18 mouse cellular contexts compared by ENCODE assay signal in the genomic region with DNA sequence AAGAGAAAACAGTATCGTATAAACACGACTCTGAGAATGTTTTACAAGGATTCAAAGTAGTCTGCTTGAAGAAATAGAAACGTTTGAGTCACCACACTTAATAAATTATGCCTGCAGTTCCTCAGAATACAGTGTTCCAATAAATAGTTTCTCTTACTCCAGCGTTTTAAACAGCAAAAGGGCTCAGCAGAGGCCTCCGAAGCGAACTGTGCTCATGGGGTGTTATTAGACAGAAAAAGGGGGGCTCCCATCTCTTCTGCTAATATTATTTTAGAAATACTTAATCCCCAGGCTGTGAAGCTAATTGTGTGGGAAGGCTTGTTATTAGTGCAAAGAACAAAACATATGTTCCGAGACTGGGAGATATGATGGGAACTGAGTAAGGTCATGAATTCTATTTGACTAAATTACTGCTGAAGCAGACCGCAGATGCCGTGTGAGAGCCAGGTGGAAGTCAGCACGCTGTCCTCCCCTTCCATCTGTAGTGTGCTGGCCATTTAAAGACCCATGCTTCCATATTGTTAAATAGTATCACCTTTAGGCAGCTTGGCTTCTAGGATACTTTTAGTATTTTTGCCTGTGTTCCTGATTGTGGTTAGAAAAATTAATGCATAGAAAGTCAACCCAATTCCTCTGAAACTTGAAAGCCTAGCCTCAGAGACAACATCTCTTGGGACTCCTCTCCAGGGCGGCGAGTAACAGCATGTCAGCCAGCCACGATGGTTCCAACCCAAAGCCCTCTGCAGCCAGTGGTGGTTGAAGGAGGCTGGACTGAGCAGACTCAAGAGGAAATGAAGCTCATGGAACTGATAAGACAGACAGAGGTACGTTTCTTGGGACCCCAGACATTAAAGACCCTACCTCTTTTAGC.
A peak's percentile ranks its signal among the peaks of the same experiment; 100 is the strongest.
DNase-seq lines count a peak whose midpoint lies in the region; ATAC-seq lines count a peak whose summit lies in the region.
"Had no signal": no experiment of that assay in that cellular context is flagged by ENCODE, and none has a peak within 500 bp of the region (broad histone marks: within the 10 kb centered on the region; RNA-seq: fewer than 3 reads in every experiment).

No protein-coding gene starts in this region.

- H3K27ac ChIP-seq in forebrain, embryonic 14.5 days (ENCODE audit: low read depth, low read length): no peak overlapping the region
- H3K27ac ChIP-seq in forebrain, embryonic 11.5 days (ENCODE audit: low read depth, low read length): no peak overlapping the region
- H3K27ac ChIP-seq in limb, embryonic 12.5 days: 0 out of 2 replicates have a peak overlapping the region, but pooled peaks have one; percentile 20
- H3K27ac ChIP-seq in limb, embryonic 10.5 days: no peak overlapping the region
- H3K27ac ChIP-seq in limb, embryonic 13.5 days: no peak overlapping the region
- H3K27ac ChIP-seq in liver, embryonic 12.5 days: no peak overlapping the region
- H3K27ac ChIP-seq: heart, embryonic 13.5 days; liver, embryonic 15.5 days; midbrain, embryonic 12.5 days had no signal

- H3K4me2 ChIP-seq in forebrain, embryonic 14.5 days (ENCODE audit: low read length): no peak overlapping the region
- no peak overlapping the region for H3K4me2 ChIP-seq in forebrain, embryonic 11.5 days (ENCODE audit: low read depth, low read length, severe bottlenecking)
- no peak overlapping the region for H3K4me2 ChIP-seq in limb, embryonic 12.5 days
- H3K4me2 ChIP-seq in limb, embryonic 13.5 days (replicated peaks): peak overlapping the region; percentile 16; the same call in 1 of the 2 replicates
- no peak overlapping the region for H3K4me2 ChIP-seq in liver, embryonic 12.5 days
- H3K4me2 ChIP-seq: heart, embryonic 13.5 days; liver, embryonic 15.5 days; midbrain, embryonic 12.5 days had no signal

- H3K36me3 ChIP-seq in forebrain, embryonic 14.5 days (ENCODE audit: control insufficient read depth, insufficient read depth, low read length): no peaks in the 10 kb centered on the region
- H3K36me3 ChIP-seq in forebrain, embryonic 11.5 days (ENCODE audit: control insufficient read depth, insufficient read depth, low read length): no peaks in the 10 kb centered on the region
- no peaks in the 10 kb centered on the region for H3K36me3 ChIP-seq in limb, embryonic 12.5 days
- H3K36me3 ChIP-seq in limb, embryonic 10.5 days: no peaks in the 10 kb centered on the region
- H3K36me3 ChIP-seq in limb, embryonic 13.5 days: no peaks in the 10 kb centered on the region
- H3K36me3 ChIP-seq in liver, embryonic 12.5 days: no peaks in the 10 kb centered on the region
- H3K36me3 ChIP-seq: heart, embryonic 13.5 days; liver, embryonic 15.5 days; midbrain, embryonic 12.5 days had no signal

- peak; percentile 28 for DNase-seq in forebrain, embryonic 14.5 days (ENCODE audit: low spot score)
- DNase-seq in forebrain, embryonic 11.5 days (ENCODE audit: low spot score): no peak
- no peak for DNase-seq in limb, embryonic 10.5 days (ENCODE audit: low spot score)
- peak; percentile 53 to 54 for DNase-seq in cerebellum, adult 18-20 months
- DNase-seq in thymus, postnatal 36 days: no peak
- DNase-seq: adrenal gland, postnatal 25 days; heart, postnatal 4 days; kidney, postnatal 14 days; layer of hippocampus, adult 9-11 months; lung, postnatal 36 days; right cerebral cortex, postnatal 4 days had no signal

- no peak for ATAC-seq in forebrain, embryonic 14.5 days
- ATAC-seq in forebrain, embryonic 11.5 days (replicated peaks; ENCODE audit: low FRiP score): no peak
- no peak for ATAC-seq in limb, embryonic 12.5 days (ENCODE audit: insufficient number of reproducible peaks, insufficient read depth, low FRiP score, low TSS enrichment, low read depth)
- peak; percentile 64; the same call in 1 of the 2 replicates for ATAC-seq in limb, embryonic 13.5 days (ENCODE audit: low FRiP score, low read depth)
- ATAC-seq in liver, embryonic 12.5 days: no peak
- ATAC-seq: intestine, embryonic 16.5 days had no signal

- H3K9ac ChIP-seq in forebrain, embryonic 14.5 days (ENCODE audit: low read length): no peak overlapping the region
- no peak overlapping the region for H3K9ac ChIP-seq in forebrain, embryonic 11.5 days (ENCODE audit: low read length)
- H3K9ac ChIP-seq in limb, embryonic 12.5 days (replicated peaks): no peak overlapping the region
- H3K9ac ChIP-seq in limb, embryonic 13.5 days: no peak overlapping the region
- no peak overlapping the region for H3K9ac ChIP-seq in liver, embryonic 12.5 days
- H3K9ac ChIP-seq: heart, embryonic 13.5 days; liver, embryonic 15.5 days; midbrain, embryonic 12.5 days had no signal

- H3K4me1 ChIP-seq in forebrain, embryonic 14.5 days (ENCODE audit: control insufficient read depth, insufficient read depth, low read length): no peaks in the 10 kb centered on the region
- H3K4me1 ChIP-seq in forebrain, embryonic 11.5 days (replicated peaks; ENCODE audit: control insufficient read depth, insufficient read depth, low read length): no peaks in the 10 kb centered on the region
- H3K4me1 ChIP-seq in limb, embryonic 12.5 days (replicated peaks): peaks cover 3% of the 10 kb centered on the region; the same call in 1 of the 2 replicates
- H3K4me1 ChIP-seq in limb, embryonic 10.5 days: no peaks in the 10 kb centered on the region
- H3K4me1 ChIP-seq in limb, embryonic 13.5 days: peaks cover 15% of the 10 kb centered on the region
- no peaks in the 10 kb centered on the region for H3K4me1 ChIP-seq in liver, embryonic 12.5 days
- H3K4me1 ChIP-seq: heart, embryonic 13.5 days; liver, embryonic 15.5 days; midbrain, embryonic 12.5 days had no signal

- H3K27me3 ChIP-seq in forebrain, embryonic 14.5 days (replicated peaks; ENCODE audit: control insufficient read depth, insufficient read depth, low read length): no peaks in the 10 kb centered on the region
- H3K27me3 ChIP-seq in forebrain, embryonic 11.5 days (ENCODE audit: control insufficient read depth, insufficient read depth, low read length): no peaks in the 10 kb centered on the region
- H3K27me3 ChIP-seq in limb, embryonic 12.5 days: no peaks in the 10 kb centered on the region
- no peaks in the 10 kb centered on the region for H3K27me3 ChIP-seq in limb, embryonic 10.5 days (ENCODE audit: low read depth, poor library complexity, severe bottlenecking)
- H3K27me3 ChIP-seq in limb, embryonic 13.5 days: no peaks in the 10 kb centered on the region
- H3K27me3 ChIP-seq in liver, embryonic 12.5 days (replicated peaks): no peaks in the 10 kb centered on the region
- H3K27me3 ChIP-seq: heart, embryonic 13.5 days; liver, embryonic 15.5 days; midbrain, embryonic 12.5 days had no signal

- H3K4me3 ChIP-seq in forebrain, embryonic 14.5 days (ENCODE audit: low read depth, low read length): no peak overlapping the region
- no peak overlapping the region for H3K4me3 ChIP-seq in forebrain, embryonic 11.5 days (ENCODE audit: low read depth, low read length)
- H3K4me3 ChIP-seq in limb, embryonic 12.5 days (replicated peaks): no peak overlapping the region
- no peak overlapping the region for H3K4me3 ChIP-seq in limb, embryonic 10.5 days
- H3K4me3 ChIP-seq in limb, embryonic 13.5 days: no peak overlapping the region
- H3K4me3 ChIP-seq in liver, embryonic 12.5 days: no peak overlapping the region
- H3K4me3 ChIP-seq: heart, embryonic 13.5 days; liver, embryonic 15.5 days; midbrain, embryonic 12.5 days had no signal

- no peaks in the 10 kb centered on the region for H3K9me3 ChIP-seq in forebrain, embryonic 14.5 days (replicated peaks; ENCODE audit: control insufficient read depth, low read length)
- no peaks in the 10 kb centered on the region for H3K9me3 ChIP-seq in forebrain, embryonic 11.5 days (ENCODE audit: control insufficient read depth, low read length)
- H3K9me3 ChIP-seq in limb, embryonic 12.5 days: no peaks in the 10 kb centered on the region
- no peaks in the 10 kb centered on the region for H3K9me3 ChIP-seq in limb, embryonic 10.5 days (replicated peaks)
- no peaks in the 10 kb centered on the region for H3K9me3 ChIP-seq in limb, embryonic 13.5 days
- H3K9me3 ChIP-seq in liver, embryonic 12.5 days (replicated peaks): no peaks in the 10 kb centered on the region
- H3K9me3 ChIP-seq: heart, embryonic 13.5 days; liver, embryonic 15.5 days; midbrain, embryonic 12.5 days had no signal

- WGBS in forebrain, embryonic 14.5 days: 73% methylated on average over 14 of the region's 14 CpGs
- WGBS in forebrain, embryonic 11.5 days: 83% methylated on average over 14 of the region's 14 CpGs
- WGBS in limb, embryonic 12.5 days: 57% methylated on average over 14 of the region's 14 CpGs
- WGBS in limb, embryonic 10.5 days: 83% methylated on average over 14 of the region's 14 CpGs
- WGBS in limb, embryonic 13.5 days: 46% methylated on average over 14 of the region's 14 CpGs
- 66% methylated on average over 14 of the region's 14 CpGs for WGBS in liver, embryonic 12.5 days (ENCODE audit: insufficient replicate concordance)

Comparison
In these comparisons a context has a peak if more than half of its experiments do, and no peak if none do; other contexts are left out.
1. DNase-seq: peak in forebrain, embryonic 14.5 days (single experiment) and cerebellum, adult 18-20 months (2 of 2); none in forebrain, embryonic 11.5 days (single experiment), limb, embryonic 10.5 days (single experiment) and thymus, postnatal 36 days (0 of 2).